Mouse (Mus musculus) mouse embryonic stem cell (cell line): Measurements from ENCODE around the gene Grin2c.

ENCODE experiments used
- in situ Hi-C, 2 experiments: fragments of 300-500 bp; cut with MboI; formaldehyde crosslinking; loops; 1 replicate in 1 of 2; 3 replicates in 1 of 2; pipeline ENCODE4 v1.14.3; 2019 to 2020; ENCODE audit warnings: low sequenced_read_pairs in 2 of 2, low pct_unique_long_range_greater_than_20kb in 1 of 2, mixed read lengths in 1 of 2; ENCODE audit not compliant: unreplicated experiment in 1 of 2

The Grin2c gene

GRCm38 (mm10) chr11:115286201-115286993, 19.4 kb upstream of the Grin2c start:
- in situ Hi-C loops = no loop called here

- in situ Hi-C loops = no loop called here
Observed at GRCm38 (mm10) chr11:115285282-115285681, 18.2 kb upstream of the Grin2c start.

GRCm38 (mm10) chr11:115283891-115284620, 17.0 kb upstream of the Grin2c start:
- in situ Hi-C loops = no loop called here

- in situ Hi-C loops = no loop called here
Observed at GRCm38 (mm10) chr11:115283486-115283765, 16.4 kb upstream of the Grin2c start.

- in situ Hi-C loops = no loop called here
Observed at GRCm38 (mm10) chr11:115282723-115283485, 15.9 kb upstream of the Grin2c start.

GRCm38 (mm10) chr11:115282295-115282694, 15.3 kb upstream of the Grin2c start:
- in situ Hi-C loops = no loop called here

GRCm38 (mm10) chr11:115279726-115280125, 12.7 kb upstream of the Grin2c start:
- in situ Hi-C loops = loop anchor here in 1 of 2 experiments (10.0 kb wide), 1 partner anchor 185 kb away; the partner anchor contains the start of gene Rab37

GRCm38 (mm10) chr11:115278176-115278575, 11.1 kb upstream of the Grin2c start:
- in situ Hi-C loops = loop anchor here in 1 of 2 experiments (10.0 kb wide), 1 partner anchor 183 kb away; the partner anchor contains the start of gene Rab37

GRCm38 (mm10) chr11:115277604-115277975, 10.5 kb upstream of the Grin2c start:
- in situ Hi-C loops = loop anchor here in 1 of 2 experiments (10.0 kb wide), 1 partner anchor 183 kb away; the partner anchor contains the start of gene Rab37

- in situ Hi-C loops = loop anchor here in 1 of 2 experiments (10.0 kb wide), 1 partner anchor 182 kb away; the partner anchor contains the start of gene Rab37
Observed at GRCm38 (mm10) chr11:115276780-115277603, 9.9 kb upstream of the Grin2c start, which contains the start of gene Fdxr. Fdxr (minus strand) TSS chr11:115277050.

GRCm38 (mm10) chr11:115275954-115276353, 8.9 kb upstream of the Grin2c start:
- in situ Hi-C loops = loop anchor here in 1 of 2 experiments (10.0 kb wide), 1 partner anchor 181 kb away; the partner anchor contains the start of gene Rab37

GRCm38 (mm10) chr11:115275509-115275908, 8.5 kb upstream of the Grin2c start:
- in situ Hi-C loops = loop anchor here in 1 of 2 experiments (10.0 kb wide), 1 partner anchor 181 kb away; the partner anchor contains the start of gene Rab37

- in situ Hi-C loops = loop anchor here (5.0 to 25.0 kb wide), 3 partner anchors 72 to 180 kb away; partner anchors contain the start of genes Rab37 (in 1 of the 2) and Slc9a3r1 (in 1 of the 2)
Observed at GRCm38 (mm10) chr11:115274771-115275170, 7.7 kb upstream of the Grin2c start.

- in situ Hi-C loops = loop anchor here (5.0 to 25.0 kb wide), 3 partner anchors 72 to 179 kb away; partner anchors contain the start of genes Rab37 (in 1 of the 2) and Slc9a3r1 (in 1 of the 2)
Observed at GRCm38 (mm10) chr11:115274178-115274577, 7.1 kb upstream of the Grin2c start.

GRCm38 (mm10) chr11:115273735-115274134, 6.7 kb upstream of the Grin2c start:
- in situ Hi-C loops = loop anchor here (5.0 to 25.0 kb wide), 3 partner anchors 71 to 179 kb away; partner anchors contain the start of genes Rab37 (in 1 of the 2) and Slc9a3r1 (in 1 of the 2)

GRCm38 (mm10) chr11:115272894-115273498, 6.0 kb upstream of the Grin2c start:
- in situ Hi-C loops = loop anchor here (5.0 to 25.0 kb wide), 3 partner anchors 71 to 178 kb away; partner anchors contain the start of genes Rab37 (in 1 of the 2) and Slc9a3r1 (in 1 of the 2)

GRCm38 (mm10) chr11:115271481-115271880, 4.4 kb upstream of the Grin2c start:
- in situ Hi-C loops = loop anchor here (5.0 to 25.0 kb wide), 3 partner anchors 69 to 177 kb away; partner anchors contain the start of genes Rab37 (in 1 of the 2) and Slc9a3r1 (in 1 of the 2)
